Mouse (Mus musculus) neural tube, embryonic 13.5 days (tissue): ENCODE measurements around the gene Klhdc7a. TPM values are rescaled to one million over a fixed set of nuclear protein-coding genes. Genes with fewer than 3 reads are reported as not detected.

Experiments
- ATAC-seq: fragments of 200-750 bp; cut with Nextera tagmentation; 2 replicates; pipeline ENCODE4 v1.8.0; 2017; ENCODE audit warnings: low read depth, mild to moderate bottlenecking, moderate TSS enrichment, moderate library complexity
- H3K27ac ChIP-seq: fragments of 300-500 bp; sonication (generic); replicated peaks from 2 replicates; pipeline ENCODE4 v1.5.1; 2015; ENCODE audit warnings: moderate library complexity, mild to moderate bottlenecking, inconsistent platforms
- H3K27me3 ChIP-seq: fragments of 300-500 bp; sonication (generic); 2 replicates; pipeline ENCODE4 v1.6.1; 2015; ENCODE audit warnings: mild to moderate bottlenecking, inconsistent platforms
- H3K36me3 ChIP-seq: fragments of 300-500 bp; sonication (generic); 2 replicates; pipeline ENCODE4 v1.6.1; 2015; ENCODE audit warnings: mild to moderate bottlenecking, inconsistent platforms
- H3K4me1 ChIP-seq: fragments of 300-500 bp; sonication (generic); replicated peaks from 2 replicates; pipeline ENCODE4 v1.6.1; 2015; ENCODE audit warnings: inconsistent platforms
- H3K4me2 ChIP-seq: fragments of 300-500 bp; sonication (generic); 2 replicates; pipeline ENCODE4 v1.6.1; 2015; ENCODE audit warnings: inconsistent platforms, mild to moderate bottlenecking, moderate library complexity
- H3K4me3 ChIP-seq: fragments of 300-500 bp; sonication (generic); 2 replicates; pipeline ENCODE4 v1.5.1; 2015; ENCODE audit warnings: mild to moderate bottlenecking, inconsistent platforms
- H3K9ac ChIP-seq: fragments of 300-500 bp; sonication (generic); 2 replicates; pipeline ENCODE4 v1.6.1; 2015; ENCODE audit warnings: moderate library complexity, mild to moderate bottlenecking, inconsistent platforms
- H3K9me3 ChIP-seq: fragments of 300-500 bp; sonication (generic); 2 replicates; pipeline ENCODE4 v1.6.1; 2016; ENCODE audit warnings: inconsistent platforms
- WGBS: fragments of 180-500 bp; shearing (Covaris S2); methylation state at CpG from one replicate; pipeline ENCODE4 v1.1.7; 2015; 5-methylcytosine and 5-hydroxymethylcytosine counted together
- microRNA counts: library from miRNA; unstranded; fragments of <30 nt; microRNA quantifications from one replicate; lab custom pipeline; 2016
- microRNA-seq: library from miRNA; unstranded; fragments of <30 nt; microRNA quantifications from one replicate; pipeline ENCODE4, GENCODE M21; 2016
- polyA plus RNA-seq: library from polyadenylated mRNA; unstranded; fragments of >200 nt; fragmentation: Nextera tagmentation; extraction: Ambion mirVana; gene quantifications from 2 replicates; pipeline ENCODE4 v1.2.1, GENCODE M21; 2015

The Klhdc7a gene
- polyA plus RNA-seq, 1 experiment from 2014 or later, result 0.08 TPM

GRCm38 (mm10) chr4:139925275-139926160 lies 42.3 kb downstream of the Klhdc7a start:
- peaks cover 23% of the 10 kb centered on the region for H3K4me1 ChIP-seq
- peaks cover 27% of the 10 kb centered on the region; the same call in 1 of the 2 replicates for H3K27me3 ChIP-seq
- H3K9me3 ChIP-seq, result no peaks in the 10 kb centered on the region; the same call in 1 of the 2 replicates
- H3K27ac ChIP-seq, result peak overlapping the region; percentile 84
- ATAC-seq, result 0 out of 2 replicates have a peak, but pooled peaks have one; percentile 36
- peak overlapping the region; percentile 59 for H3K4me2 ChIP-seq
- no peaks in the 10 kb centered on the region for H3K36me3 ChIP-seq
- peak overlapping the region; percentile 29 for H3K4me3 ChIP-seq
- 16% methylated on average over 34 of the region's 34 CpGs for WGBS
- H3K9ac ChIP-seq, result peak overlapping the region; percentile 69

- ATAC-seq, result no peak
- whole genome bisulfite sequencing, result 74% methylated on average over 7 of the region's 7 CpGs
- no peaks in the 10 kb centered on the region for H3K36me3 ChIP-seq
Measured at GRCm38 (mm10) chr4:139916731-139917130, 51.1 kb downstream of the Klhdc7a start.

More at GRCm38 (mm10) chr4:139916731-139917130, 51.1 kb downstream of the Klhdc7a start:
- Histone ChIP-seq H3K4me2 (no peak overlapping the region), H3K4me3 (no peak overlapping the region), H3K27me3 (no peaks in the 10 kb centered on the region), H3K27ac (0 out of 2 replicates have a peak overlapping the region, but pooled peaks have one; percentile 33), H3K4me1 (peaks cover 13% of the 10 kb centered on the region), H3K9me3 (no peaks in the 10 kb centered on the region), H3K9ac (no peak overlapping the region)

MicroRNAs within 50 kb of the gene (microRNA counts, 519-probe panel; counts per million panel counts)
- microRNA mmu-miR-2139 (lab: Ali Mortazavi, UCI), result 1,967 counts per million, percentile 13 among the panel's probes with 10 or more counts

Small RNAs within 50 kb of the gene (microRNA-seq; reads per million reads assigned to microRNA genes)
- not detected for gene Mir2139

Other genes starting within 250 kb of the Klhdc7a start
- 0.50 and 0.70 TPM in 2 replicates for gene Pax7, start 134.5 kb downstream of the Klhdc7a start, polyA plus RNA-seq